Mouse (Mus musculus) MEL (cell line): ENCODE data around the gene Ccdc40. TPM values are rescaled to one million over a fixed set of nuclear protein-coding genes. Genes with fewer than 3 reads are reported as not detected.

Experiments
- DNase-seq: peaks from one replicate; pipeline ENCODE4 v3.0.0; 2011; ENCODE audit warnings: low read depth, low spot score
- H3K27ac ChIP-seq: 2 replicates; pipeline ENCODE4 v1.5.1; 2012; ENCODE audit warnings: low read depth, mild to moderate bottlenecking, control low read depth, low read length, moderate library complexity; ENCODE audit not compliant: control insufficient read depth
- H3K27me3 ChIP-seq, 2 experiments: fragments of 150-350 bp in 1 of 2; sonication (generic) in 1 of 2; 2 replicates each; pipeline ENCODE4 v1.6.1; 2012; ENCODE audit warnings: low read length in 2 of 2, mild to moderate bottlenecking in 2 of 2, improper control_type of control experiment in 1 of 2, moderate library complexity in 1 of 2; ENCODE audit not compliant: insufficient read depth in 2 of 2, control insufficient read depth in 1 of 2
- H3K36me3 ChIP-seq, 2 experiments: 2 replicates each; pipeline ENCODE4 v1.6.1; 2012 to 2014; ENCODE audit warnings: low read length in 2 of 2, improper control_type of control experiment in 1 of 2, inconsistent platforms in 1 of 2, mild to moderate bottlenecking in 1 of 2; ENCODE audit not compliant: insufficient read depth in 2 of 2, control insufficient read depth in 1 of 2
- H3K4me1 ChIP-seq, 2 experiments: fragments of 150-350 bp in 1 of 2; sonication (generic) in 1 of 2; 2 replicates each; pipeline ENCODE4 v1.6.1; 2012; ENCODE audit warnings: low read length in 2 of 2, improper control_type of control experiment in 1 of 2, mild to moderate bottlenecking in 1 of 2; ENCODE audit not compliant: insufficient read depth in 2 of 2, control insufficient read depth in 1 of 2
- H3K4me3 ChIP-seq, 2 experiments: fragments of 150-350 bp in 1 of 2; sonication (generic) in 1 of 2; 2 replicates each; pipeline ENCODE4 v1.5.1; 2012; ENCODE audit warnings: low read depth in 2 of 2, low read length in 2 of 2, mild to moderate bottlenecking in 2 of 2, moderate library complexity in 2 of 2, control low read depth in 1 of 2, improper control_type of control experiment in 1 of 2; ENCODE audit not compliant: control insufficient read depth in 1 of 2, insufficient read depth in 1 of 2
- H3K79me2 ChIP-seq: 2 replicates; pipeline ENCODE4 v1.6.1; 2012; ENCODE audit warnings: mild to moderate bottlenecking, low read length, moderate library complexity; ENCODE audit not compliant: control insufficient read depth, poor library complexity, insufficient read depth
- H3K9ac ChIP-seq: 2 replicates; pipeline ENCODE4 v1.6.1; 2012; ENCODE audit warnings: low read depth, mild to moderate bottlenecking, control low read depth, low read length, moderate library complexity; ENCODE audit not compliant: control insufficient read depth, poor library complexity, severe bottlenecking
- H3K9me3 ChIP-seq: fragments of 150-350 bp; sonication (generic); replicated peaks from 2 replicates; pipeline ENCODE4 v1.6.1; 2012; ENCODE audit warnings: mild to moderate bottlenecking, low read length, improper control_type of control experiment, moderate library complexity; ENCODE audit not compliant: insufficient read depth
- BHLHE40 ChIP-seq: IDR thresholded peaks from 2 replicates; pipeline ENCODE4 v1.6.1; 2012; ENCODE audit warnings: low read depth, mild to moderate bottlenecking, inconsistent platforms, low read length, improper control_type of control experiment, borderline replicate concordance
- CTCF ChIP-seq, 3 experiments: IDR thresholded peaks in 2 of 3; conservative IDR thresholded peaks in 1 of 3; 2 replicates each; pipeline ENCODE4 v1.5.1; 2011 to 2012; ENCODE audit warnings: low read length in 3 of 3, low read depth in 2 of 3, mild to moderate bottlenecking in 2 of 3, improper control_type of control experiment in 1 of 3, inconsistent platforms in 1 of 3, mixed read lengths in 1 of 3, moderate library complexity in 1 of 3; ENCODE audit not compliant: control insufficient read depth in 1 of 3, insufficient read depth in 1 of 3, poor library complexity in 1 of 3, severe bottlenecking in 1 of 3
- E2F4 ChIP-seq: IDR thresholded peaks from 2 replicates; pipeline ENCODE4 v1.6.1; 2011; ENCODE audit warnings: low read depth, low read length, improper control_type of control experiment, borderline replicate concordance
- EP300 ChIP-seq, 2 experiments: IDR thresholded peaks; 2 replicates each; pipeline ENCODE4 v1.6.1; 2011; ENCODE audit warnings: improper control_type of control experiment in 2 of 2, low read length in 2 of 2, low read depth in 1 of 2, mild to moderate bottlenecking in 1 of 2
- GATA1 ChIP-seq: IDR thresholded peaks from 2 replicates; pipeline ENCODE4 v1.6.1; 2011; ENCODE audit warnings: low read depth, low read length, improper control_type of control experiment
- HCFC1 ChIP-seq: IDR thresholded peaks from 2 replicates; pipeline ENCODE4 v1.6.1; 2012; ENCODE audit warnings: low read depth, mild to moderate bottlenecking, inconsistent platforms, low read length, improper control_type of control experiment, moderate library complexity
- MAFK ChIP-seq: IDR thresholded peaks from 2 replicates; pipeline ENCODE4 v1.6.1; 2011; ENCODE audit warnings: low read depth, mild to moderate bottlenecking, low read length, improper control_type of control experiment, borderline replicate concordance
- MAX ChIP-seq: IDR thresholded peaks from 2 replicates; pipeline ENCODE4 v1.6.1; 2011; ENCODE audit warnings: low read length, improper control_type of control experiment
- MEF2A ChIP-seq: IDR thresholded peaks from 2 replicates; pipeline ENCODE4 v1.6.1; 2014; ENCODE audit warnings: low read depth, mild to moderate bottlenecking, inconsistent platforms, low read length, improper control_type of control experiment; ENCODE audit not compliant: poor library complexity, insufficient replicate concordance, severe bottlenecking; ENCODE audit errors: extremely low read depth
- MXI1 ChIP-seq: IDR thresholded peaks from 2 replicates; pipeline ENCODE4 v1.6.1; 2011; ENCODE audit warnings: mild to moderate bottlenecking, low read depth, low read length, improper control_type of control experiment
- MYB ChIP-seq: IDR thresholded peaks from 2 replicates; pipeline ENCODE4 v1.6.1; 2011; ENCODE audit warnings: mild to moderate bottlenecking, low read depth, low read length, improper control_type of control experiment
- MYC ChIP-seq: IDR thresholded peaks from 2 replicates; pipeline ENCODE4 v1.6.1; 2011; ENCODE audit warnings: low read depth, mild to moderate bottlenecking, low read length, improper control_type of control experiment, moderate library complexity
- POLR2A ChIP-seq, 2 experiments: IDR thresholded peaks; 2 replicates each; pipeline ENCODE4 v1.6.1; 2011 to 2012; ENCODE audit warnings: low read length in 2 of 2, mild to moderate bottlenecking in 2 of 2, control low read depth in 1 of 2, improper control_type of control experiment in 1 of 2, low read depth in 1 of 2, moderate library complexity in 1 of 2; ENCODE audit not compliant: control insufficient read depth in 1 of 2, insufficient read depth in 1 of 2, poor library complexity in 1 of 2
- RAD21 ChIP-seq: IDR thresholded peaks from 2 replicates; pipeline ENCODE4 v1.6.1; 2011; ENCODE audit warnings: mild to moderate bottlenecking, low read depth, low read length, improper control_type of control experiment
- RCOR1 ChIP-seq: IDR thresholded peaks from 2 replicates; pipeline ENCODE4 v1.6.1; 2012; ENCODE audit warnings: low read depth, mild to moderate bottlenecking, inconsistent platforms, low read length, improper control_type of control experiment
- SMC3 ChIP-seq: IDR thresholded peaks from 2 replicates; pipeline ENCODE4 v1.6.1; 2011; ENCODE audit warnings: low read depth, low read length, improper control_type of control experiment
- TAL1 ChIP-seq: IDR thresholded peaks from 2 replicates; pipeline ENCODE4 v1.6.1; 2012; ENCODE audit warnings: mild to moderate bottlenecking, inconsistent platforms, low read length, moderate library complexity, mixed read lengths
- TBP ChIP-seq: IDR thresholded peaks from 2 replicates; pipeline ENCODE4 v1.8.0; 2011; ENCODE audit warnings: low read depth, low read length, improper control_type of control experiment
- ZC3H11A ChIP-seq: IDR thresholded peaks from 2 replicates; pipeline ENCODE4 v1.6.1; 2012; ENCODE audit warnings: low read depth, mild to moderate bottlenecking, inconsistent platforms, low read length, improper control_type of control experiment
- ZKSCAN1 ChIP-seq: IDR thresholded peaks from 2 replicates; pipeline ENCODE4 v1.6.1; 2012; ENCODE audit warnings: low read depth, mild to moderate bottlenecking, inconsistent platforms, low read length, improper control_type of control experiment, moderate library complexity
- ZMIZ1 ChIP-seq: IDR thresholded peaks from 2 replicates; pipeline ENCODE4 v1.6.1; 2012; ENCODE audit warnings: low read depth, mild to moderate bottlenecking, inconsistent platforms, low read length, improper control_type of control experiment, moderate library complexity
- polyA plus RNA-seq, 2 experiments: library from polyadenylated mRNA; stranded (reverse) in 1 of 2; unstranded in 1 of 2; fragments of >175 nt in 1 of 2; fragments of >200 nt in 1 of 2; gene quantifications; 2 replicates each; pipeline versions ENCODE4 v1.2.1 to v1.2.4; 2012; ENCODE audit warnings: low replicate concordance in 2 of 2, low read depth in 1 of 2; ENCODE audit not compliant: insufficient read length in 2 of 2, insufficient read depth in 1 of 2, missing spikeins in 1 of 2
- total RNA-seq: library from RNA; depleted of rRNA; stranded (reverse); fragments of 300-350 nt; gene quantifications from 2 replicates; pipeline ENCODE4 v1.2.3, GENCODE M21; 2012

Ccdc40 gene
- total and polyA plus RNA-seq, 3 experiments = 0.46 to 1.9 TPM; not detected in 1

GRCm38 (mm10) chr11:119186989-119187799 lies 41.2 kb upstream of the Ccdc40 start:
- Histone ChIP-seq H3K36me3 (no peaks in the 10 kb centered on the region), H3K9me3 (no peaks in the 10 kb centered on the region), H3K79me2 (no peaks in the 10 kb centered on the region), H3K4me1 (no peaks in the 10 kb centered on the region; a peak in 1 of 4 replicates), H3K27me3 (no peaks in the 10 kb centered on the region), H3K4me3 (no peak overlapping the region), H3K9ac (no peak overlapping the region)
- DNase-seq = peak; percentile 70
- TF ChIP-seq RAD21 (peak; percentile 29), HCFC1 (no peak), SMC3 (peak; percentile 53), MAX (no peak), CTCF (IDR thresholded peaks at IDR 0.05 in 2 of 3, conservative IDR thresholded peaks at IDR 0.05 in 1 of 3; ENCODE audit: control insufficient read depth in 1 of 3, insufficient read depth in 1 of 3, low read depth in 2 of 3, low read length in 3 of 3, poor library complexity in 1 of 3, severe bottlenecking in 1 of 3) (peak; percentile 64 to 89 (median 71))
- TF ChIP-seq, all 39 proteins: peak for 3
- H3K27ac ChIP-seq = no peak overlapping the region

GRCm38 (mm10) chr11:119187800-119188197 lies 40.6 kb upstream of the Ccdc40 start:
- no peak for DNase-seq
- H3K36me3 ChIP-seq = no peaks in the 10 kb centered on the region
- H3K4me3 ChIP-seq = no peak overlapping the region
- H3K79me2 ChIP-seq = no peaks in the 10 kb centered on the region
- no peaks in the 10 kb centered on the region for H3K9me3 ChIP-seq
- H3K27me3 ChIP-seq = no peaks in the 10 kb centered on the region
- H3K27ac ChIP-seq = no peak overlapping the region
- H3K4me1 ChIP-seq = no peaks in the 10 kb centered on the region; a peak in 1 of 4 replicates
- TF ChIP-seq RCOR1 (no peak), CTCF (IDR thresholded peaks at IDR 0.05 in 2 of 3, conservative IDR thresholded peaks at IDR 0.05 in 1 of 3; ENCODE audit: control insufficient read depth in 1 of 3, insufficient read depth in 1 of 3, low read depth in 2 of 3, low read length in 3 of 3, poor library complexity in 1 of 3, severe bottlenecking in 1 of 3) (no peak)
- no peak overlapping the region for H3K9ac ChIP-seq

GRCm38 (mm10) chr11:119188389-119188788 lies 40.0 kb upstream of the Ccdc40 start:
- H3K79me2 ChIP-seq = no peaks in the 10 kb centered on the region
- no peaks in the 10 kb centered on the region for H3K36me3 ChIP-seq
- TF ChIP-seq MAFK (no peak), E2F4 (no peak), BHLHE40 (no peak), TAL1 (no peak), POLR2A (IDR thresholded peaks at IDR 0.05; ENCODE audit: control insufficient read depth in 1 of 2, insufficient read depth in 1 of 2, low read depth in 1 of 2, low read length in 2 of 2, poor library complexity in 1 of 2) (no peak), ZKSCAN1 (no peak), MYB (no peak), GATA1 (no peak), ZC3H11A (no peak), MEF2A (no peak), MYC (no peak), EP300 (IDR thresholded peaks at IDR 0.05; ENCODE audit: low read depth in 1 of 2, low read length in 2 of 2) (no peak), SMC3 (no peak), ZMIZ1 (no peak), RAD21 (no peak), MXI1 (no peak), TBP (no peak)
- no peak overlapping the region for H3K4me3 ChIP-seq
- H3K9me3 ChIP-seq = no peaks in the 10 kb centered on the region
- no peak overlapping the region for H3K27ac ChIP-seq
- peak; percentile 30 for DNase-seq
- H3K9ac ChIP-seq = no peak overlapping the region
- no peaks in the 10 kb centered on the region; a peak in 1 of 4 replicates for H3K4me1 ChIP-seq
- H3K27me3 ChIP-seq = no peaks in the 10 kb centered on the region
